Mouse (Mus musculus): ENCODE data around the gene Arhgap10.

GRCm38 (mm10) chr8:77231211-77231610 lies 286.5 kb downstream of the Arhgap10 start:
- no peak for TF ChIP-seq KAT2A (IDR thresholded peaks at IDR 0.05; ENCODE audit: insufficient replicate concordance, low read length)
- no peak for TF ChIP-seq BHLHE40 (IDR thresholded peaks at IDR 0.05; ENCODE audit: low read depth, low read length)
- no peak for TF ChIP-seq E2F4 (IDR thresholded peaks at IDR 0.05; ENCODE audit: insufficient replicate concordance, low read depth, low read length)
- no peak for TF ChIP-seq POLR2A (IDR thresholded peaks at IDR 0.05; ENCODE audit: low read depth, low read length)
- no peak for TF ChIP-seq POLR2AphosphoS2 (IDR thresholded peaks at IDR 0.05; ENCODE audit: low read depth, low read length)
- TF ChIP-seq CHD2 (IDR thresholded peaks at IDR 0.05; ENCODE audit: low read length): no peak
- no peak for TF ChIP-seq EP300 (IDR thresholded peaks at IDR 0.05; ENCODE audit: low read length)

Measured in CH12.LX (cell line).